Mouse (Mus musculus) Muller cell, postnatal 12 days (primary cell): ENCODE results near the gene Sik3.

Experiments
- DNase-seq: peaks from one replicate; pipeline ENCODE4 v3.0.0-alpha.2; 2015; ENCODE audit errors: inconsistent ontology term

The Sik3 gene

DNA sequence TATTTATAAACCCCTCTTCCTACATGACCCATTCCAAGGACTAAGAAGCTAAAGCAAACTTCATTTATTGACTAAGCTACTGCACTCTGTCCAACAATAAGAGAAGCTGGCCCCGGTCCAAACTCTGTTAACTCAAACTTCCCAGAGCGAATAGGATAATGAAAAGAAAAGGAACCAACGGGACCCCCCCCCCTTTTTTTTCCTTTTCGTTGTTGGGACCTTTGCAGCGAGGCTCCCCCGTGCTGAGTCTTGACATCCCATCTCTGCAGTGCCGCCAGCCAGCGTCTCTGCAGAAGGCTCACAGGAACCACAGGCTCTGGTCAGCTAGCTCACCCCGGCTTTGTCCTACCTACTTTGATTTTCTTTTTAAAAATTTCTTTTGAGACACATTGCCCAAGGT lies 3.2 kb downstream of the Sik3 start:
- DNase-seq, result peak; percentile 51

DNA sequence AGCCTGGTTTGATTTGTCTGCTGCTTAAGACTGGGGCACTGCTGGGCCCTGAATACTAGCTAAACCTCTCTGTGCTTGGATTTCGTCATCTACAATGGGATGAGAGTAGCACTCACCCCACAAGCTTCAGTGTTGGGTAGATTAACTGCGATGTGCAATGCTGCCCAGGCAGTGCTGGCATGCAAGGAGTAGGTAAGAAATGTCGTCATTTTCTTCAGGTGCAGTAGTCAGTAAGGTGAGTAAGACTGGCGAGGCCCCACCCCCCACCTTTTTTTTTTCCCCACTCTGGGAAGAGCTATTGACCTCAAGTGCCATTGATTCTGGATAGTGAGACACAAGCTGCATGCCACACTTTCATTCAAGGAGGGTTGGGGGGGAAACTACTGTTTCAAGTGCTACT lies 3.8 kb downstream of the Sik3 start:
- DNase-seq, result no peak

DNA sequence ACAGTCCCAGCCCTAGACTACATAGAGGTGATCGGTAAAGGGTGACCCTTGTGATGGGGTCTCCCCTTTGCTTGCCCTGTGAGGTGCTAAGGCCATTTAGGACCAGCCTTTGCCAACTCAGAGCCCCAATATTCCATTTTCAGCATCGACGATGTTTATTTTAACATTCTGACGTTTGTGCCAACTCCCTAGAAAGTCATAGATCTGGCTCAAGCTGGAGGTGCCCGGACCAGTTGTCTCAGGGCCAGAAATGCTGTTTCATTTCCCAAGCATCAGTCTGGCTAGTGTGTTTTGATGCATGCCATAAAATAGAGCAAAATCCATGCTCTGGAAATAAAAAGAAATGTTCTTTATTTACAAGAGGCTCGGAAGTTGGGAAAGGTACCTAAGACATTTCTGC lies 5.7 kb downstream of the Sik3 start:
- DNase-seq, result no peak

DNA sequence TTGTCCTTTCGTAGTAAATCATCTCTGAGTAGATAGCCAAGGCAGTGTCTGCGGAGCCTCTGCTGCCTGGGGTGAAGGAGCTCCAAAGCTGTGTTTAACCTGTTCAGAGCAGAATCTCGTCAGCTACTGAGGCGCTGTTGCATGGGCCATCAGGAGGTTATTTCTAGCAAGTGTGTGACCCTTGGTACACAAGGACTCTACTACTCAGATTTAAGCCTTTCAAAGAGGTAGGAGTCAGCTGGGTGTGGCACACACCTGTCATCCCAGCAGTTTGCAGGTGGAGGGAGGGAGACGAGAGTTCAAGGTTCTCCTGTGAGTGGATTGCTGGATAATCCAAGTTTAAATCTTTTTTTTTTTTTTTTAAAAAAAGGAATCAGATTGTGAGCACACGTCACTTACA lies 7.4 kb downstream of the Sik3 start:
- DNase-seq, result no peak

DNA sequence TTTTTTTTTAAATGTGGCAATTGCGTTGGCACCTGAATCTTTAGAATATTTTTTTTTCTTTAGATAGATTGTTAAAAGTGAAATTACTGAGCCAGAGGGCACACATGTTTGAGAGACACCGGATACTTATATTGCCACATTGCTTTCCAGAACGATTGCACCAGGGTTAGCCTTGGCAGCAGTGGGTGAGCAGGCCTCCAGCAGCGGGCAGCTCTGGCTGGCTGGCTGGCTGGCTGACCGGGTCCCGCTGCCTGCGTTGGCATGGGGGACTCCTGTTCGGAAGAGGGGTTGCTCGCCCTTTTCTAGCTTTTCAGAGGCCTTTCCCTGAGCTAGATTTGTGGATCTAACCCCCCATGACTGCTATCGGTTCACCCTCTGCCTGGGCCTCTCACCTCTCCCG lies 11.0 kb downstream of the Sik3 start:
- no peak for DNase-seq

DNA sequence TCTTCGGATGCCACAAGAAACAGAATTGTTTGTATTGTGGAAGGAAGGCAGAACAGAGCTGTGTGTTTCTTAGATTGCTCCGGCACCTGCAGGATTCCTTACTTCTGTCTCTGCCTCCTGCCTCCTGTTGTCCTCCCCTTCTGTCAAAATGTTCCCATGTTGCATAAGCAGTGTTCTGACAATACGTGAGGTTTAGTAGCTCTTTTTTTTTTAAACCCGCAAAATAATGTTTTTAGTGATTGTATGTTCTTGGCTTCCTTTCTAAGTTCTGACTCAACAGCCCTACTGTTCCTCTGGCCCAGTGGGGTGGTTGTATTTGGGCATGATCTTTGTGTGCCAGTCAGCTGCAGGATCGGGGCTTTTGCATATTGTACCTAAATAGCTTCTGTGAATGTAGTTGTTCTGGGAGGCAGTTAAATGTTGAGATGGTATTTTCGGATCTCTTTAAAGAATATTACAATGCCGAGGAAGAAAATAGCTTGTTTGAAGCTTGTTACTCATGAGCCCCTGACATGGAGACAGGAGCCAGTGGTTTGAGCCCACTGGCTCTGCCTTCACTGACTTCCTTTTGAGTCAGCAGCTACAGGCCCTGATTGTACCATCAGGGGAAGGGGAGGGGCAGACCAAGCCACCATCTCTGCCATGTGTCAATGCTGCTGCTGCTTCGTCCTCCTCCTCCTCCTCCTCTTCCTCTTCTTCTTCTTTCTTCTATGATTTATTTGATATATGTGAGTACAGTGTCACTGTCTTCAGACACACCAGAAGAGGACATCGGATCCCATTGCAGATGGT lies 13.6 kb downstream of the Sik3 start:
- DNase-seq, result no peak

DNA sequence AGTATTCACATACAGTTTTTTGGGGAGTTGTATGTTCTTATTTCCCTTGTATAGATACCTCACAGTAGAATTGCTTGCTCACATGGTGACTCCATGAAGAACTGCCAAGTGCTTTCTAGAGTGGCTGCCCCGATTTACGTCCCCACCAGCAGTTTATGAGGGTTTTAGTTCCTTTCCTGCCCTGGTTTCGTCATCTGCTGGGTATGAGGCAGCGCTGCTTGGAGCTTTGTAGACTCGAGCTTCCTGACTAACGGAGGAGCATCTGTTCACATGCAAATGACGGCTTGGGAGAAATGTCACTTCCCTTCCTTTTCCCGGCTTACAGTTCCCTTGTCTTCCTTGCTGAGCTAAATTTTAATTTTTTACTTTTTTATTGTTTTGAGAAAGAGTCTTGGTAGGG lies 15.4 kb downstream of the Sik3 start:
- DNase-seq, result no peak

DNA sequence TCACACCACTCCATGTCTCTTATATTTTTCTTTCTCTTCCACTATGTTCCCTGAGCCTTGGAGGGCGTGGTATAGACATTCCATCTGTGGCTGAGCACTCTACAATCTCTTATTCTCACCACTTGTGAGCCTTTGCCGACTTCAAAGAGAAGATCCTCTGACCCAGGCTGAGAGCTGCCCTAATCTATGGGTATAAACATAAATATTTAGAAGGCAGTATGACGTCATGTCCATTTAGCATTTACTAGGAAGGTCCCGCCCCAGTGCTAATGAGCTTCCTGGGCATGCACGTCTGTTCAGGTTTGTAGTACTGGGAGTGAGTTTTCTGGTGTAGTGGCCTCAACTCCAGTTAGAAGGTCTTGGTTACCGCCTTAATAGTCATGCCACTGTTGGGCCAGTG lies 16.9 kb downstream of the Sik3 start:
- DNase-seq, result no peak

DNA sequence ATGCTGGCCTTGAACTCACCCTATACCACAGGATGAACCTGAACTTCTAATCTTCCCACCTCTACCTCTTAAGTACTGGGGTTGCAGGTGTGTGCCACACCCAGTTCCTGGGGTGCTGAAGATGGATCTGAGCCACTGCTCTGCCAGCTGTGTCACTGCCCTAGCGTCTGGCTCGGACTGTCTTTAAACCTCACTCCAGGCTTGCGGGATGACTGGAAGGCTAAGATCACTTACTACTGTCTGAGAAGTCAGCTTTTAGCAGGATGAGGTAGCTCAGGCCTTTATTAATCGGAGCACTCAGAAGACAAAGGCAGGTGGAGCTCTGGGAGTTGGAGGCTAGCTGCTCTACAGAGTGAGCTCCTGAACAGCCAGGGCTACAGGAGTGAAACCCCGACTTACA lies 17.6 kb downstream of the Sik3 start:
- no peak for DNase-seq

DNA sequence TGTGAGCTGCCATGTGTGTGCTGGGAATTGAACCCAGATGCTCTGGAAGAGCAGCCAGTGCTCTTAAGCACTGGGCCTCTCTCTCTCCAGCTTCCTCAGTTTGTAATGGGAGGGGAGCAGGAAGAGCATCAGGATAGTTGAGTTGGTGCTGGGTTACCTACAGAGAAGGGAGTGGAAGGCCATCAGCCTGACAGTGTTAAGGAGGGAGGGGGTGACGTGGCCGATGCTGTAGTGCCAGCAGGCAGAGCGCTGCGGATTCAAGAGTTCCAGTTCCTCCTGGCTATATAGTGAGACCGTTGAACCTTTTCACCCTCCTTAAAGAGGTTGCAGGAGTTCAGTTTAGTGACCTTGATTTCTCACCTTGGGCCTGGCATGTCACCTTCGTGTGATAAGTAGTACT lies 18.3 kb downstream of the Sik3 start:
- DNase-seq, result no peak

DNA sequence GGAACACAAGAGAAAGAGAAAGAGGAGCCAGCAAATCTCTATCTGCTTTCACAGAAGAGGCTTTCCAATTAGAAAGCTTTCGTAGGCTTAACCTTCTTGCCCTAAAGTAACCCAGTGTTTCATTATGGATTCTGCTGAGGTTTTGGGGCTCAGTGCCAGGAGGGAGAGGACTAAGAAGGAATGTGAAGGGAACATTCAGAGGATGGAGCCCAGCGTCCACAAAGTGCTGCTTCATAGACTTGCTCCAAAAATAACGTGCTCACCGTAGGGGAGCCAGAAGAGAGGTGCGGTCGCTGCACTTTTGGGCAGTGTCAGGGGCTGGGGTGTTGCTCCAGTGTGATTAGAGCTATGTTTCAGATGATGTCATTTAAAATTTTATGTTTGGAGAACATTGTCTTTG lies 19.6 kb downstream of the Sik3 start:
- DNase-seq, result peak; percentile 75

DNA sequence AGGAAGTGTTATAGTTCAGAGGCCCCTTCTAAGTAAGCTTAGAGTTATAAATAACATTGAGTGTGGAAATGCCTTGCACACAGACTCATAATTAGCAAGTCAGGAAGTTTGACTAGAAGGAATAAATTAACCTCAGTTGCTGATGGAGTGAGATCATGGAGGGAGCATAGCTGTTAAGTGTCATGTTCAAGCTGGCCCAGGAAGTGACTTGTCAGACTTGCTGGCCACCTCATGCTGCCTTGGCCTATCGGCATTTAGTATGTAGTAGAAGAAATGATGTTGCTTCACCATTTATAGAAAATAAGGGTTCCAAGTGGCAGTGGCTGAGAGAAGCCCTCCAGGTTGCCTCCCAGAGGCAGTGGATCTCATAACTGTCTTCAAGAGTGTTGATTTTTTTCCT lies 20.4 kb downstream of the Sik3 start:
- no peak for DNase-seq

DNA sequence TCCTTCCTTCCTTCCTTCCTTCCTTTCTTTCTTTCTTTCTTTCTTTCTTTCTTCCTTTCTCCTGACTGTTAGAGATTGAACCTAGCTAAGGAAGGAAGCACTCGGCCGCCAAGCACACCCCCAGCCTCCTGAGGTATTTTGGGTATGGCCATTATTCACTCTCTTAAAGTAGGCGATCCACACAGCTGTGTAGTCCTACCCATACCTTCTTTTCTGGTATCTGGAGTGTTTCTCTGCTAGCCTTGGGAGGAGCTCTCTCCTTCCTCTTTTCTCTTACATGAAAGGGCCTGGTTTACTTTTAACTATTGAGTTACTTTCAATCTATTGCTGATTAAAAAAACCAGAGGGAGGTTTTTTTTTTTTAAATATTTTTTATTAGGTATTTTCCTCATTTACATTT lies 21.2 kb downstream of the Sik3 start:
- DNase-seq, result no peak

DNA sequence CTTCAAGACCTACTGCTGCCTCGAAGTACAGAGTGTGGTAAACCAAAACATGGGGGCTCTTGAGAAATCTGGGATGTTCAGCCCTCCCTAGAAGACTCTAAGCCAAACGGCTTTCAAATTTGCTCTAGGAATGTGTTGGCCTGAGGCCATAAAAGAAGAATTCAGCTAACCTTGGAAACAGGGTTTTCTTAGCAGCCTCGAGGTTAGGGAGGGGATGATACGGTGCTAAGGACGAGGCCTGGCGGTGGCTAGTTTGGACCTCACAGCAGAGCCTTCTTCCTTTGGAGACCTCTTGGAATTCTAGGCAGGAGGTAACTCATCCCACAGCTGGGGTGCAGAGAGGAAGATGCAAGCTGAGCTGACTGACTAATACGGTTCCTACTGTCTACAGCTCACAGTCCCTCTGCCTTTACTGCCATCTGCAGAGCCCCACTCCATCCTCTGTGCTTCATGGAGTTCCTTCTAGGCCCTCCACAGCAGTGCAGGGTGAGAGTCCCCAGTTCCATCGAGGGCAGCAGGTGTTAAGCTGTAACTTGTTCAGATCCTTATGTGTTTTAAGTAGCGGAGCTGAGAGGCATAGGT lies 22.8 kb downstream of the Sik3 start:
- DNase-seq, result peak; percentile 50

DNA sequence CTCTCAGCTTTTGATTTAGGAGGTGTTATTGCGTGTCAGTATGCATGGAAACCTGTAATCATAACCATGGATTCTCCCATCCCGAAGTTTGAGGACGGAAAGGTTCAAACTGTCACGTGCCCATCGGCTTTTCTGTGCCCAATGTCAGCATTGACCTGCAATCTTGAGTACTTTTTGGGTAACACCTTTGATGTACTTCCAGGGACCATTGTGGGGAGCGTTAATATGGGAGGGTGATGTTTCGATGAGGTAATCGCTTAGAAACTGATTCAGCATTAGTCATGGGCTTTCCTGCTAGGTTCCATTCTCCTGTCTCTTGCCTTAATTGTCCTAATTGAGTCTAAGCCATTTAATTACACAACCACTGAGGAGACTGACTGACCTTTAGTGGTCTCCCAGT lies 24.3 kb downstream of the Sik3 start:
- peak; percentile 66 for DNase-seq

DNA sequence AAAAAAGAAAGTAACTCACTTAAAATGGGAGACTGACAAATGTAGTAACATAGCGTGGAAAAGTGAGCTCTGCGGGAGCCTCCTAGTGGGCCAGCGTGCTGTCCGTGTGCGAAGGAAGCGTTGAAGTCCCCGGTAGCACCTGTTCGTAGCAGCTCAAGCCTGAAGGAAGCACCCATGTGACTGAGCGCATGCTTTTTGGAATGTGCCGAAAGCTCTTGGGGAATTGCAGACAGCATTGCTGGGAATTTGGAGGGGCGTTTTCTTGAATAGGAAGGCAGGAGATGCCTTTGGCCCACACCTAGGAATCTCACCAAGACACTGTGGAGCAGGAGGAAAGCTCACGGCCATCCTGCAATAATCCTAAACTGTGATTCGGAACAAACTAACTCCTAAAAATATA lies 26.2 kb downstream of the Sik3 start:
- DNase-seq, result no peak

DNA sequence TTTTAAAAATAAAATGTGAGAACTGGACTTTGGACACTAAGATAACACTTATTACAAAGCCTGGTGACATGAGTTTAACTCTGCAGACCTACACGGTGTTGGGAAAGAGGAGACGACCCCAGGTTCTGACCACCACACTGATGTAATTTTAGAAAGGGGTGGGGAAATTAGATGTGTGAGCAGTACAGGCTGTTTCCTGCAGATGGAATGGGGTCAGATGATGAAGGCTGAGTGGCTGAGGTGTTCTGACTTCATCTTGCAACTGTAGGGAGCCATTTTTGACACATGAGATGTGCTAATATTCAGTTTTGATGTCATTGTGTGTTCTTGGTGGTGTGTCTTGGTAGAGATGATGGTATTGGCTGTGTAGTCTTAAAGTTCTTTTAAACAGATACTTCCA lies 28.6 kb downstream of the Sik3 start:
- DNase-seq, result no peak

DNA sequence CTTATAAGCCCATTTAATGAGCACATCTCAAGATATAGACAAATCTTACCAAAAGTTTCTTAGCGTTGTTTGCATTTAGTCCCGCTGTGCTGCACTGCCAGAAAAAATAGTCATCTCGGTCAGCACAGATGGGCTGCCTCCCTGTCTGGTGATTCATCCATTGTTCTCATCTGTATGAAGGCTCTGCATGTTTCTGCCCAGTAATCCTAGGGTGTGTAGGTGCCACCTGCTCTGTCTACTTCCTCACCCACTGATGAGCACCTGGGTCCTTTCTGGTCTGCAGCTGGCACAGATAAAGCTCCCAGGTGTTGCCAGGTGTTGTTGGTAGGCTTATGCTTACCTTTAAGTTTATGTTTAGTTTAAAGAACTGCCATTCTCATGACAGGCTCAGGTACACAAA lies 29.8 kb downstream of the Sik3 start:
- no peak for DNase-seq

DNA sequence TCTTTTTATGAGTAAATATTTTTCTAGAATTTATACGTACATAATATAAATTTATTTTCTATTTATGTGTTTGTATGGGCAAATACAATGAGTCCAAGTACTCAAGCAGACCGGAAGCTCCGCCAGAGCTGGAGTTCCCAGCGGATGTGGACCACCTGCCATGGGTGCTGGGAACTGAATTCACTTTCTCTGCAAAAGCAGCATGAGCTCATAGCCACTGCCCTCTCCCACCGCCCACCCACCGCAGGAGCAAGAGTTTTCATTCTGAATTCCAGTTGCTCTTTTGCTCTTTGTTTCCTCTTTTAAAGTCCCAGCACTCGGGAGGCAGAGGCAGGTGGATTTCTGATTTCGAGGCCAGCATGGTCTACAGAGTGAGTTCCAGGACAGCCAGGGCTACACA lies 31.0 kb downstream of the Sik3 start:
- no peak for DNase-seq

DNA sequence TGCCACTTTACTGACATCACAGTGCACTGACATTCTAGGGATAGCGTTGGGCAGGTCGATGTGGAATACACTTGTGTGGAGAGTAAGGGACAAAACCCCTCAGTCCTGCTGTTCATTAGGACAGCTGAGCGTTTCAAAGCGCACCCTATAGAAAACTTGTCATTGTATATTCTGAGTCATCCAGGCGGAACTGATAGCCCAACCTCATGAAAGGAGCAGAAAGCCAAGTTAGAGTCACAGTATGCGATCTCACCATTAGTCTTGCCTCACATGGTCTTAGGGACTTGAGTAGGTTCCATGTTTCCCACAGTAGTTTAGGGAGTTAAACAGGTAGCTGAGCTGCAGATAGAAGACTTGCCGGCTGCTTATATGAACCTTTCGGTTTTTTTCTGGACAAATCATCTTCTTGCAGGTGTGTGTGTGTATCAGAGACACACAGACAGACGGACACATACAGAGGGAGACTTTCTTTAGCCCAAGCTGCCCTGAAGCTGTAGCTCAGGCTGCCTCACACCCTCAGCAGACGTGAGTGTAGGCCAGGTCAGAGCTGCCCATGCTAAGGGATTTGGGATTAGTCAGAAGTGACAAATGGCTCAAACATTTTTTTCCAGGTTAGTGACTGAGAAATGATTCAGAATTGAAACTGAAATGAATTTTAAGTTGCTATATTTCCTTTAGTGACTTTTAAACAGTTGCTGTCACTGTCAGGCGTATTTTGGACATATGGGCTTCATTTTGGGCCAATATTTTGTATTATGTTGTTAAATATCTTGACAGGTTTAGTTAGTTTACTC lies 34.3 kb downstream of the Sik3 start:
- DNase-seq, result no peak

DNA sequence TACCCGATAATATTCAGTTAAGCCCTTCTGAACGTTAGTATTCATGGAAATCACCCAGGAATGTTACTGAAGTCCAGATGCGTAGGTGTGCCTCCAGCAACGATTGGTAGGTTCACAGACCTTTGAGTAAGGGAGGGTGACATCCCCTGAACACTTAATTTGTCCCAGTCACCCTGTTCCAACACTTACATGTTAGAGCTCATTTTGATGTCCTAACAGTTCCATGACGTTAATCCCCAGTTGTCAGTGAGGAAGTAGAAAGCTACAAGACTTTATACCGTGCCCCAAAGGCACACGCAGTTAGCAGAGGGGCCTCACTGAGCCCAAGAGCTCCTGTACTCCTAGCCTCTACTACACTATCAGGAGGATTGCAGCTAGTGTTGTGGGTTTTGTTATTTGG lies 36.9 kb downstream of the Sik3 start:
- DNase-seq, result no peak

DNA sequence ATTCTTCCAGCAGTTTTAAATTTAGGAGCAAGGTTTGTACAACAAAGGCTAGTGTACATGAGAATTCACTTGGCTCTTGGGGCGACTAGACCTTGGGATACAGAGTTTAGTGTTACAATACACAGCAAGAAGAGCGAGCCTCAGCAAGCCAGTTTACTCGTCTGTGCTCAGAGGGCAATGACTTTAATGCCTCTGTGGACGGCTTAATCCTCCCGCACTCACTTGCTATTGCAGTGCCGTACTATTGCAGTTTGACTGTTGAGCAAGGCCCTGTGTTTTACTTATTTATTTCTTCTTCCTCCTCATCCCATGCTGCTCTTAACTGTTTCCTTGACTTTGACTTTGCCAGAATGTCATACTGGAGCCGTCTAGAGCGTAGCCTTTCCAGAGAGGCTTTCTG lies 37.6 kb downstream of the Sik3 start:
- no peak for DNase-seq

DNA sequence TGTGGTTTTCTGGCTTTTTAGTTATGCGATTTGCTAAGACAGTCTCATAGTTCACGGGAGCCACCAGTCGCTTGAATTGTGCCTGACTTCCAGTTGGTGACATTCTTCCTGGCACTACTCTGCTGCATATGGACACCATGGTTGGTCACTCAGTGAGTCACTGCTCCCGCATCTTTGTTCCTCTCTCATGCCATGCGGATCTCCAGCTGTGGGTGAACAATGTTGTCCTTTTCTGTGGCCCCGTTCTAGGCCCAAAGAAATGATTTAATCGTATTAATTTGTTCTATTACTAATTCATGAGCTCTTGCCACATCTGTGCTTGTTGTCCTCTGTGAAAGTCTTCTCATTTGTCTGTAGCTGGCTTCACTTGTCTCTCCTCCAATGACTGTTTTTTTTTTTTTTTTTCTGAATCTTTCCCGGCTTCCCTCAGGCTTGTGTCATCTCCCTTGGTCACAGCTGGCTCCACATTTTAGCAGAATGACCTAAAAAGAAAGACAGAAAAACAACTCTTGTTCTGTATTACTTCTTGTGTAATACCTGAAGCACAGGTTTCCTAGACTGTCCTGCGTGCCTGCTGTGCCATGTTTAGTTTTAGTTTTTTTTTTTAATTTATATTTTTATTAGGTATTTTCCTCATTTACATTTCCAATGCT lies 40.5 kb downstream of the Sik3 start:
- DNase-seq, result peak; percentile 91
